Mouse (Mus musculus) stomach, postnatal 0 days (tissue): ENCODE results near the gene Tgfb3. TPM values are rescaled to one million over a fixed set of nuclear protein-coding genes. Genes with fewer than 3 reads are reported as not detected.

Experiments
- ATAC-seq: fragments of 200-750 bp; cut with Nextera tagmentation; 2 replicates; pipeline ENCODE4 v1.8.0; 2017; ENCODE audit not compliant: low FRiP score, low TSS enrichment
- DNase-seq: peaks from one replicate; pipeline ENCODE4 v3.0.0-alpha.2; 2016; ENCODE audit warnings: low spot score
- H3K27ac ChIP-seq: fragments of 300-500 bp; sonication (generic); replicated peaks from 2 replicates; pipeline ENCODE4 v1.5.1; 2014; ENCODE audit warnings: mild to moderate bottlenecking, control low read depth
- H3K27me3 ChIP-seq: fragments of 300-500 bp; sonication (generic); 2 replicates; pipeline ENCODE4 v1.6.1; 2014; ENCODE audit warnings: low read length; ENCODE audit not compliant: control insufficient read depth, insufficient read depth
- H3K36me3 ChIP-seq: fragments of 300-500 bp; sonication (generic); 2 replicates; pipeline ENCODE4 v1.6.1; 2014; ENCODE audit warnings: low read length, mixed read lengths; ENCODE audit not compliant: control insufficient read depth, insufficient read depth
- H3K4me1 ChIP-seq: fragments of 300-500 bp; sonication (generic); replicated peaks from 2 replicates; pipeline ENCODE4 v1.6.1; 2014; ENCODE audit warnings: antibody characterized with exemption; ENCODE audit not compliant: control insufficient read depth, insufficient read depth
- H3K4me2 ChIP-seq: fragments of 300-500 bp; sonication (generic); replicated peaks from 2 replicates; pipeline ENCODE4 v1.6.1; 2014; ENCODE audit warnings: low read depth, mild to moderate bottlenecking, control low read depth, moderate library complexity
- H3K4me3 ChIP-seq: fragments of 300-500 bp; sonication (generic); 2 replicates; pipeline ENCODE4 v1.5.1; 2014; ENCODE audit warnings: low read depth, low read length, control low read depth
- H3K9ac ChIP-seq: fragments of 300-500 bp; sonication (generic); 2 replicates; pipeline ENCODE4 v1.6.1; 2014; ENCODE audit warnings: mild to moderate bottlenecking, low read length, control low read depth, mixed read lengths
- H3K9me3 ChIP-seq: fragments of 300-500 bp; sonication (generic); 2 replicates; pipeline ENCODE4 v1.6.1; 2016; ENCODE audit warnings: low read length; ENCODE audit not compliant: control insufficient read depth
- CTCF ChIP-seq: IDR thresholded peaks from 2 replicates; pipeline ENCODE4 v1.5.1; 2016; ENCODE audit warnings: antibody characterized with exemption, low read depth, mild to moderate bottlenecking, moderate library complexity
- EP300 ChIP-seq: optimal IDR thresholded peaks from 2 replicates; pipeline ENCODE3; 2016; ENCODE audit warnings: antibody characterized with exemption
- WGBS: fragments of 180-500 bp; shearing (Covaris S2); extraction: QIAGEN DNeasy Blood & Tissue Kit; methylation state at CpG from one replicate; pipeline ENCODE4 v1.1.7; 2014; 5-methylcytosine and 5-hydroxymethylcytosine counted together
- polyA plus RNA-seq: library from polyadenylated mRNA; unstranded; fragments of >200 nt; fragmentation: Nextera tagmentation; extraction: Ambion mirVana; gene quantifications from 2 replicates; pipeline ENCODE4 v1.2.1, GENCODE M21; 2015

The Tgfb3 gene
- 9.4 and 9.5 TPM in 2 replicates for polyA plus RNA-seq

- Histone ChIP-seq H3K9me3 (no peaks in the 10 kb centered on the region), H3K4me3 (peak within 1 kb of the TSS; percentile 54), H3K9ac (peak within 1 kb of the TSS; percentile 68), H3K27me3 (no peaks in the 10 kb centered on the region), H3K4me2 (peak within 1 kb of the TSS; percentile 93), H3K36me3 (no peaks in the 10 kb centered on the region), H3K27ac (peak within 1 kb of the TSS; percentile 93), H3K4me1 (no peaks in the 10 kb centered on the region; the same call in 1 of the 2 replicates)
- TF ChIP-seq EP300, result no peak
- no peak for TF ChIP-seq CTCF
- ATAC-seq (peak; percentile 58; the same call in 1 of the 2 replicates), DNase-seq (peak; percentile 60)
- 0% methylated on average over 25 of the region's 25 CpGs for WGBS
These were observed at the start of gene Tgfb3 for GRCm38 (mm10) chr12:86078553-86079201. TSS of gene Tgfb3 (minus strand) at chr12:86079041.

- no peak for ATAC-seq
- Histone ChIP-seq H3K27ac (no peak overlapping the region), H3K4me3 (no peak overlapping the region), H3K36me3 (no peaks in the 10 kb centered on the region), H3K4me2 (no peak overlapping the region), H3K9ac (no peak overlapping the region), H3K27me3 (no peaks in the 10 kb centered on the region), H3K9me3 (no peaks in the 10 kb centered on the region), H3K4me1 (no peaks in the 10 kb centered on the region)
- 28% methylated on average over 6 of the region's 6 CpGs for WGBS
- TF ChIP-seq EP300 (no peak), CTCF (no peak)
- no peak for DNase-seq
These were observed 49.3 kb upstream of the Tgfb3 start for GRCm38 (mm10) chr12:86128122-86128521.

- Histone ChIP-seq H3K9me3 (no peaks in the 10 kb centered on the region), H3K9ac (no peak overlapping the region), H3K4me2 (no peak overlapping the region), H3K27me3 (no peaks in the 10 kb centered on the region), H3K4me3 (no peak overlapping the region), H3K4me1 (no peaks in the 10 kb centered on the region), H3K36me3 (no peaks in the 10 kb centered on the region), H3K27ac (no peak overlapping the region)
- WGBS, result 85% methylated on average over 6 of the region's 6 CpGs
- ATAC-seq, result no peak
- no peak for DNase-seq
- no peak for TF ChIP-seq CTCF
- TF ChIP-seq EP300, result no peak
These were observed 45.2 kb upstream of the Tgfb3 start for GRCm38 (mm10) chr12:86124016-86124415.

GRCm38 (mm10) chr12:86116295-86116835, 37.5 kb upstream of the Tgfb3 start:
- no peaks in the 10 kb centered on the region for H3K4me1 ChIP-seq
- H3K4me2 ChIP-seq, result no peak overlapping the region
- ATAC-seq, result no peak
- H3K27me3 ChIP-seq, result no peaks in the 10 kb centered on the region
- DNase-seq, result no peak
- 77% methylated on average over 15 of the region's 15 CpGs for WGBS
- TF ChIP-seq CTCF (no peak), EP300 (no peak)
- H3K9ac ChIP-seq, result no peak overlapping the region
- H3K4me3 ChIP-seq, result no peak overlapping the region
- no peaks in the 10 kb centered on the region for H3K36me3 ChIP-seq
- H3K27ac ChIP-seq, result no peak overlapping the region
- H3K9me3 ChIP-seq, result no peaks in the 10 kb centered on the region

GRCm38 (mm10) chr12:86110637-86111036, 31.8 kb upstream of the Tgfb3 start:
- Histone ChIP-seq H3K36me3 (no peaks in the 10 kb centered on the region), H3K27me3 (no peaks in the 10 kb centered on the region), H3K4me3 (no peak overlapping the region), H3K4me1 (no peaks in the 10 kb centered on the region), H3K27ac (no peak overlapping the region), H3K9me3 (no peaks in the 10 kb centered on the region), H3K9ac (no peak overlapping the region), H3K4me2 (no peak overlapping the region)
- ATAC-seq (peak; percentile 63; the same call in 1 of the 2 replicates), DNase-seq (no peak)
- WGBS, result 100% methylated on average over 2 of the region's 2 CpGs
- TF ChIP-seq EP300 (no peak), CTCF (peak; percentile 70)

GRCm38 (mm10) chr12:86109531-86109930, 30.7 kb upstream of the Tgfb3 start:
- DNase-seq (no peak), ATAC-seq (no peak)
- no peak overlapping the region for H3K4me2 ChIP-seq
- H3K27me3 ChIP-seq, result no peaks in the 10 kb centered on the region
- H3K4me3 ChIP-seq, result no peak overlapping the region
- TF ChIP-seq CTCF, result no peak
- TF ChIP-seq EP300, result no peak
- H3K27ac ChIP-seq, result no peak overlapping the region
- WGBS, result 75% methylated on average over 4 of the region's 4 CpGs
- no peaks in the 10 kb centered on the region for H3K9me3 ChIP-seq
- H3K4me1 ChIP-seq, result no peaks in the 10 kb centered on the region
- no peak overlapping the region for H3K9ac ChIP-seq
- H3K36me3 ChIP-seq, result no peaks in the 10 kb centered on the region
